8 mouse cellular contexts compared by ENCODE assay signal in genomic region chr5:121710402-121710801, GRCm38 (mm10). TPM values are rescaled to one million over a fixed set of nuclear protein-coding genes. Genes with fewer than 3 reads are reported as not detected.
A peak's percentile ranks its signal among the peaks of the same experiment; 100 is the strongest.
DNase-seq lines count a peak whose midpoint lies in the region; ATAC-seq and TF ChIP-seq lines count a peak whose summit lies in the region.

No protein-coding gene starts in this region.

- no peaks in the 10 kb centered on the region for H3K36me3 ChIP-seq in kidney, embryonic 16.5 days (ENCODE audit: insufficient read depth, low read length)
- no peaks in the 10 kb centered on the region for H3K36me3 ChIP-seq in intestine, embryonic 14.5 days (ENCODE audit: control insufficient read depth, insufficient read depth, low read length)
- H3K36me3 ChIP-seq in midbrain, postnatal 0 days (ENCODE audit: insufficient read depth, low read length) = no peaks in the 10 kb centered on the region

- no peak for DNase-seq in kidney, postnatal 36 days
- DNase-seq in intestine, embryonic 14.5 days (ENCODE audit: low spot score) = no peak
- DNase-seq in midbrain, postnatal 0 days (ENCODE audit: low spot score) = no peak
- no peak for DNase-seq in urinary bladder, postnatal 14 days (ENCODE audit: low spot score)
- no peak for DNase-seq in gastrocnemius, postnatal 14 days
- DNase-seq in right cerebral cortex, postnatal 10 days (ENCODE audit: low spot score in 2 of 2) = no peak

- H3K4me1 ChIP-seq in kidney, embryonic 16.5 days (ENCODE audit: insufficient read depth, low read length) = peaks cover 21% of the 10 kb centered on the region
- peaks cover 3% of the 10 kb centered on the region; the same call in 1 of the 2 replicates for H3K4me1 ChIP-seq in cortical plate, adult 2 months (ENCODE audit: control insufficient read depth, insufficient read depth, low read length)
- H3K4me1 ChIP-seq in intestine, embryonic 14.5 days (replicated peaks; ENCODE audit: control insufficient read depth, insufficient read depth, low read length) = peaks cover 18% of the 10 kb centered on the region
- peaks cover 4% of the 10 kb centered on the region; the same call in 1 of the 2 replicates for H3K4me1 ChIP-seq in midbrain, postnatal 0 days (ENCODE audit: insufficient read depth, low read length)

- WGBS in kidney, embryonic 16.5 days = 47% methylated on average over 2 of the region's 2 CpGs
- WGBS in intestine, embryonic 14.5 days = 46% methylated on average over 2 of the region's 2 CpGs
- WGBS in midbrain, postnatal 0 days = 50% methylated on average over 2 of the region's 2 CpGs

- H3K27me3 ChIP-seq in kidney, embryonic 16.5 days (ENCODE audit: insufficient read depth, low read length) = no peaks in the 10 kb centered on the region
- H3K27me3 ChIP-seq in intestine, embryonic 14.5 days (replicated peaks; ENCODE audit: control insufficient read depth, insufficient read depth, low read length) = no peaks in the 10 kb centered on the region
- H3K27me3 ChIP-seq in midbrain, postnatal 0 days (ENCODE audit: insufficient read depth, low read length) = no peaks in the 10 kb centered on the region

- no peaks in the 10 kb centered on the region for H3K9me3 ChIP-seq in kidney, embryonic 16.5 days (ENCODE audit: low read length)
- H3K9me3 ChIP-seq in intestine, embryonic 14.5 days (ENCODE audit: control insufficient read depth, low read length) = no peaks in the 10 kb centered on the region
- no peaks in the 10 kb centered on the region for H3K9me3 ChIP-seq in midbrain, postnatal 0 days (ENCODE audit: low read length)

- no peak for ATAC-seq in kidney, embryonic 16.5 days (ENCODE audit: low FRiP score, low TSS enrichment)
- ATAC-seq in intestine, embryonic 14.5 days (replicated peaks; ENCODE audit: low FRiP score, low TSS enrichment, low read depth) = no peak
- no peak for ATAC-seq in midbrain, postnatal 0 days (ENCODE audit: low FRiP score)

- peak overlapping the region; percentile 99; the same call in 1 of the 2 replicates for H3K4me3 ChIP-seq in kidney, embryonic 16.5 days (ENCODE audit: low read length)
- peak overlapping the region; percentile 88; the same call in 1 of the 2 replicates for H3K4me3 ChIP-seq in cortical plate, adult 2 months (ENCODE audit: insufficient read depth, low read length)
- H3K4me3 ChIP-seq in intestine, embryonic 14.5 days (ENCODE audit: low read depth, low read length) = peak overlapping the region; percentile 88
- peak overlapping the region; percentile 98 for H3K4me3 ChIP-seq in midbrain, postnatal 0 days (ENCODE audit: low read depth, low read length)

- no peak for TF ChIP-seq POLR2A in cortical plate, adult 2 months (IDR thresholded peaks at IDR 0.05; ENCODE audit: extremely low read depth, insufficient read depth, low read length)

- H3K27ac ChIP-seq in kidney, embryonic 16.5 days (ENCODE audit: low read length) = peak overlapping the region; percentile 96
- H3K27ac ChIP-seq in cortical plate, adult 2 months (ENCODE audit: insufficient read depth, low read length) = no peak overlapping the region
- peak overlapping the region; percentile 94; the same call in 1 of the 2 replicates for H3K27ac ChIP-seq in intestine, embryonic 14.5 days (ENCODE audit: low read depth)
- H3K27ac ChIP-seq in midbrain, postnatal 0 days (ENCODE audit: low read depth, low read length) = no peak overlapping the region

- H3K9ac ChIP-seq in kidney, embryonic 16.5 days (replicated peaks; ENCODE audit: low read length) = peak overlapping the region; percentile 35
- H3K9ac ChIP-seq in intestine, embryonic 14.5 days (ENCODE audit: low read length) = peak overlapping the region; percentile 97
- H3K9ac ChIP-seq in midbrain, postnatal 0 days (replicated peaks; ENCODE audit: low read length, poor library complexity, severe bottlenecking) = no peak overlapping the region

- TF ChIP-seq CTCF in cortical plate, adult 2 months (IDR thresholded peaks at IDR 0.05; ENCODE audit: extremely low read depth, insufficient read depth, low read length) = no peak
- TF ChIP-seq CTCF in midbrain, postnatal 0 days (IDR thresholded peaks at IDR 0.05) = no peak

- H3K4me2 ChIP-seq in kidney, embryonic 16.5 days (replicated peaks; ENCODE audit: low read depth, low read length) = peak overlapping the region; percentile 80
- peak overlapping the region; percentile 74 for H3K4me2 ChIP-seq in intestine, embryonic 14.5 days (ENCODE audit: low read length)
- peak overlapping the region; percentile 68; the same call in 1 of the 2 replicates for H3K4me2 ChIP-seq in midbrain, postnatal 0 days (ENCODE audit: low read depth, low read length, poor library complexity, severe bottlenecking)

- intact Hi-C loops in gastrocnemius, postnatal 14 days (cut with DNase I; ENCODE audit: low total_unique reads) = no loop called here

RNA-seq across cellular contexts. Expression of gene Atxn2, which starts 0.7 kb away (rescaled TPM):
- polyA plus RNA-seq in kidney, embryonic 16.5 days (2015; fragmentation: Nextera tagmentation; extraction: Ambion mirVana) = 38.9 and 56.5 TPM in 2 replicates
- polyA plus RNA-seq in cortical plate, adult 2 months (2012; rRNA removed) = 136 and 139 TPM in 2 replicates
- polyA plus RNA-seq in intestine, embryonic 14.5 days (2014; fragmentation: Nextera tagmentation; extraction: Ambion mirVana) = 59.4 and 59.8 TPM in 2 replicates
- total RNA-seq in midbrain, postnatal 0 days (2014; rRNA removed) = 102 and 103 TPM in 2 replicates
- polyA plus RNA-seq in midbrain, postnatal 0 days (2015; fragmentation: Nextera tagmentation; extraction: Ambion mirVana) = 82.9 and 103 TPM in 2 replicates
- total RNA-seq in gastrocnemius, postnatal 14 days (2021) = 100 to 1,000 TPM; 112 to 122 TPM

RNA-seq across cellular contexts. Expression of gene Brap, which starts 50.0 kb away (rescaled TPM):
- 34.9 and 37.4 TPM in 2 replicates for polyA plus RNA-seq in kidney, embryonic 16.5 days (2015; fragmentation: Nextera tagmentation; extraction: Ambion mirVana)
- 51.8 and 57.5 TPM in 2 replicates for polyA plus RNA-seq in cortical plate, adult 2 months (2012; rRNA removed)
- polyA plus RNA-seq in intestine, embryonic 14.5 days (2014; fragmentation: Nextera tagmentation; extraction: Ambion mirVana) = 31.5 and 32.8 TPM in 2 replicates
- 47.3 and 48.2 TPM in 2 replicates for total RNA-seq in midbrain, postnatal 0 days (2014; rRNA removed)
- 43.5 and 43.6 TPM in 2 replicates for polyA plus RNA-seq in midbrain, postnatal 0 days (2015; fragmentation: Nextera tagmentation; extraction: Ambion mirVana)
- total RNA-seq in gastrocnemius, postnatal 14 days (2021) = 10 to 100 TPM; 22.9 to 25.1 TPM

RNA-seq across cellular contexts. Expression of gene Acad10, which starts 50.1 kb away (rescaled TPM):
- 4.3 and 5.7 TPM in 2 replicates for polyA plus RNA-seq in kidney, embryonic 16.5 days (2015; fragmentation: Nextera tagmentation; extraction: Ambion mirVana)
- 4.6 and 5.0 TPM in 2 replicates for polyA plus RNA-seq in cortical plate, adult 2 months (2012; rRNA removed)
- 4.3 and 4.7 TPM in 2 replicates for polyA plus RNA-seq in intestine, embryonic 14.5 days (2014; fragmentation: Nextera tagmentation; extraction: Ambion mirVana)
- total RNA-seq in midbrain, postnatal 0 days (2014; rRNA removed) = 1.7 TPM in 2 replicates
- 1.3 and 1.4 TPM in 2 replicates for polyA plus RNA-seq in midbrain, postnatal 0 days (2015; fragmentation: Nextera tagmentation; extraction: Ambion mirVana)
- total RNA-seq in gastrocnemius, postnatal 14 days (2021) = 1 to 10 TPM; 4.5 to 9.4 TPM

Comparison
In these comparisons a context has a peak if more than half of its experiments do, and no peak if none do; other contexts are left out.
1. H3K27ac ChIP-seq: peak in kidney, embryonic 16.5 days (single experiment) and intestine, embryonic 14.5 days (single experiment); none in cortical plate, adult 2 months (single experiment) and midbrain, postnatal 0 days (single experiment).
2. Peak in every context shown above with its lines, with median percentiles within 50 percentile points of each other: H3K4me2 ChIP-seq and H3K4me3 ChIP-seq.